Mouse (Mus musculus) testis, adult 2 months (tissue): ENCODE results near the gene Pdxdc1.

Experiments used
- CTCF ChIP-seq: fragments of 200-500 bp; IDR thresholded peaks from 2 replicates; pipeline ENCODE4 v1.5.1; 2012; ENCODE audit warnings: low read depth, mild to moderate bottlenecking, inconsistent platforms, low read length, moderate library complexity; ENCODE audit not compliant: control insufficient read depth, insufficient read depth, insufficient replicate concordance
- POLR2A ChIP-seq: fragments of 200-500 bp; IDR thresholded peaks from 2 replicates; pipeline ENCODE4 v1.6.1; 2012; ENCODE audit warnings: low read depth, mild to moderate bottlenecking, inconsistent platforms, low read length, moderate library complexity; ENCODE audit not compliant: control insufficient read depth

DNA sequence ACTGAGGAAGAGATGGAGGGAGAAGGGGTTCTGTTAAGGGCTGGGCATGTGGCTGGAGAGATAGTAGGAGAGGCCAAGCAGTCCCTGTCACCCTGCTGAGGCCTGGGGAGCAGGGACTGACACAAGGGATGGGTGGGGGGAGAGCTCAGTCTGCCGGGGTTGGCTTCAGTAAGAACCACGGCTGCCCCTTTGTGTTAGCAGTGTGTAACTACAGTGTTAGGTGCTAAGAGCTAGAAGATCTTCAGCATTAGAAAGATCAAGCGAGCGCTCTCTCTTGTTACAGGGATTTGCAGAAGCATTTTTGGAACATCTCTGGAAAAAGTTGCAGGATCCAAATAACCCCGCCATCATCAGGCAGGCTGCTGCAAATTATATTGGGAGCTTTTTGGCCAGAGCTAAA, 98.3 kb downstream of the Pdxdc1 start:
- no peak for TF ChIP-seq CTCF
- no peak for TF ChIP-seq POLR2A
